Mouse (Mus musculus) forebrain, embryonic 11.5 days (tissue): ENCODE data around the gene Rtp4. TPM values are rescaled to one million over a fixed set of nuclear protein-coding genes. Genes with fewer than 3 reads are reported as not detected.

Experiments
- ATAC-seq: fragments of 200-750 bp; cut with Nextera tagmentation; replicated peaks from 2 replicates; pipeline ENCODE4 v1.8.0; 2017; ENCODE audit warnings: moderate TSS enrichment; ENCODE audit not compliant: low FRiP score
- DNase-seq: peaks from one replicate; pipeline ENCODE4 v3.0.0-alpha.2; 2017; ENCODE audit warnings: low spot score
- H3K27ac ChIP-seq: fragments of 300-500 bp; sonication (generic); 2 replicates; pipeline ENCODE4 v1.5.1; 2014; ENCODE audit warnings: low read depth, low read length
- H3K27me3 ChIP-seq: fragments of 300-500 bp; sonication (generic); 2 replicates; pipeline ENCODE4 v1.6.1; 2014; ENCODE audit warnings: mild to moderate bottlenecking, low read length, mixed read lengths; ENCODE audit not compliant: control insufficient read depth, insufficient read depth
- H3K36me3 ChIP-seq: fragments of 300-500 bp; sonication (generic); 2 replicates; pipeline ENCODE4 v1.6.1; 2014; ENCODE audit warnings: mild to moderate bottlenecking, low read length, moderate library complexity, mixed read lengths; ENCODE audit not compliant: control insufficient read depth, insufficient read depth
- H3K4me1 ChIP-seq: fragments of 300-500 bp; sonication (generic); replicated peaks from 2 replicates; pipeline ENCODE4 v1.6.1; 2014; ENCODE audit warnings: low read length, mixed read lengths; ENCODE audit not compliant: control insufficient read depth, insufficient read depth
- H3K4me2 ChIP-seq: fragments of 300-500 bp; sonication (generic); 2 replicates; pipeline ENCODE4 v1.6.1; 2014; ENCODE audit warnings: low read depth, mild to moderate bottlenecking, low read length, moderate library complexity, mixed read lengths; ENCODE audit not compliant: severe bottlenecking
- H3K4me3 ChIP-seq: fragments of 300-500 bp; sonication (generic); 2 replicates; pipeline ENCODE4 v1.5.1; 2014; ENCODE audit warnings: low read depth, low read length
- H3K9ac ChIP-seq: fragments of 300-500 bp; sonication (generic); 2 replicates; pipeline ENCODE4 v1.6.1; 2014; ENCODE audit warnings: low read length
- H3K9me3 ChIP-seq: fragments of 300-500 bp; sonication (generic); 2 replicates; pipeline ENCODE4 v1.6.1; 2016; ENCODE audit warnings: low read length, mixed read lengths; ENCODE audit not compliant: control insufficient read depth
- WGBS: fragments of 180-500 bp; shearing (Covaris S2); extraction: QIAGEN DNeasy Blood & Tissue Kit; methylation state at CpG from one replicate; pipeline ENCODE4 v1.1.7; 2014; 5-methylcytosine and 5-hydroxymethylcytosine counted together
- polyA plus RNA-seq: library from polyadenylated mRNA; unstranded; fragments of >200 nt; fragmentation: Nextera tagmentation; extraction: Ambion mirVana; gene quantifications from 2 replicates; pipeline ENCODE4 v1.2.1, GENCODE M21; 2014

Rtp4 gene
- polyA plus RNA-seq, 1 experiment from 2014 or later, result 2.2 TPM

DNA sequence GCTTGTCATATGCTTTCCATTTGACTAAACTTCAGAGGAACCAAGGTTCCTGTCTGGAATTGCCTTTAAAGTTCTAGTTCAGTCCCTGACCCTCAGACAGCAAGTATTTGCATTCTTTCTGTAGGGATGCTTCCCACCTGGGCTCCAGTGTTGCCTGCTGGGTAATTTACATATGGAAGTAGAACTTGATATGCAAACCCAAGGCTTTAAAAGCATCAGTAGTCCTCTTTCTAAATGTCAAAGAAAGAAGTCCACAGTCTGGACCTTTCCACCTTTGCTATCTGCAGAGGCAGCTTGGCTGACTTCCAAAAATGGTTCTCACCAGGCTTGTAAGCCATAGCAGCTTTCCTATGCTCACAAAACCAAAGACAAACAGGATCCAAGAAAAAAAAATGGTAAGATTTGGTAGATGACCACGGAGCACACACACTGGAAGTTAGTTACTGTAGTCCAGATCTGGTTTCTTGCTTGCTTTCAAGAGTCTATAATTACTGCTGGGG lies 87.9 kb downstream of the Rtp4 start:
- H3K4me1 ChIP-seq, result 0 out of 2 replicates have a peak, but pooled peaks cover 3% of the 10 kb centered on the region
- WGBS, result 53% methylated on average over 1 of the region's 1 CpGs
- ATAC-seq, result no peak

DNA sequence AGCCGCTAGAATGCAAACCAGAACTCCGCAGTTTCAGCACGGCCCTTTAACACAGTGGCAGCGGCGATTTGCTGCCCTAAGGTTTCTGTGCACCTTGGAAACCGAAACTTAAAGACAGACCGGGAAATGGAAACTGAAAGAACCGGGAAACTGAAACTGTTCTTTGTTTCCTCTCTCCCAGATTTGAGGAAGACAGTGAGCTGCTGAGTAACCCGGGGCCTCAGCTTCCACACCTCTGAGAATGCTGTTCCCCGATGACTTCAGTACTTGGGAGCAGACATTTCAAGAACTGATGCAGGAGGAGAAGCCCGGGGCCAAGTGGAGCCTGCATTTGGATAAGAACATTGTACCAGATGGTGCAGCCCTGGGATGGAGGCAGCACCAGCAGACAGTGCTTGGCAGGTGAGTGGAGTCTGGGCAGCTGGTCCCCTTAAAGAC lies 89.7 kb downstream of the Rtp4 start:
- no peak overlapping the region for H3K27ac ChIP-seq
- 0 out of 2 replicates have a peak, but pooled peaks cover 3% of the 10 kb centered on the region for H3K4me1 ChIP-seq
- DNase-seq, result no peak
- no peak for ATAC-seq
- H3K9ac ChIP-seq, result peak overlapping the region; percentile 23; the same call in 1 of the 2 replicates
- no peaks in the 10 kb centered on the region for H3K36me3 ChIP-seq
- H3K4me2 ChIP-seq, result 0 out of 2 replicates have a peak overlapping the region, but pooled peaks have one; percentile 24
- H3K4me3 ChIP-seq, result no peak overlapping the region
- no peaks in the 10 kb centered on the region for H3K9me3 ChIP-seq
- WGBS, result 45% methylated on average over 11 of the region's 11 CpGs
- no peaks in the 10 kb centered on the region for H3K27me3 ChIP-seq

More for the DNA sequence above, 87.9 kb downstream of the Rtp4 start:
- H3K27ac ChIP-seq, result no peak overlapping the region
- no peaks in the 10 kb centered on the region for H3K9me3 ChIP-seq
- H3K36me3 ChIP-seq, result no peaks in the 10 kb centered on the region
- no peak overlapping the region for H3K4me3 ChIP-seq
- DNase-seq, result no peak
- H3K9ac ChIP-seq, result no peak overlapping the region
- H3K27me3 ChIP-seq, result no peaks in the 10 kb centered on the region
- H3K4me2 ChIP-seq, result no peak overlapping the region

DNA sequence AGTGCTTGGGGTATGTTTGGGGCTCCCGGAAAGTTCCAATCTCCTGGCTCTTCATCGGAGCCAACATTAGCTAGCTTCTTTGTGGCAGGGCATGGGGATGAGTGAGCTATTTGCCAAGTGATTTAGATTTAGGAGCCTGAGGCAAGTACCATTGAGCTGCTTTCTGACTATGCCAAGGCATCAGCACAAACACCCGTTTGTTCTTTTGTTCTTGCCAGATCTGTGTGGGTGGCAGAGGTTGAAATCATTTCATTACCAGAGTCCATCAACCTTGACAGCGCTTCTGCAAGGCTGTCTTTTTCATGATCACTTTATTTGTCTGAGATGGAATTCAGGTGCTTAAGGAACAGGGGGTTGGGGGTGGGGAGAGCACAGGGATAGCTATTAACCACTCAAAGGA lies 104.1 kb downstream of the Rtp4 start:
- Histone ChIP-seq H3K9ac (no peak overlapping the region), H3K27me3 (no peaks in the 10 kb centered on the region), H3K36me3 (no peaks in the 10 kb centered on the region), H3K4me2 (no peak overlapping the region), H3K9me3 (no peaks in the 10 kb centered on the region), H3K27ac (no peak overlapping the region), H3K4me3 (no peak overlapping the region), H3K4me1 (no peaks in the 10 kb centered on the region)
- no peak for DNase-seq
- WGBS, result 63% methylated on average over 4 of the region's 4 CpGs
- no peak for ATAC-seq

DNA sequence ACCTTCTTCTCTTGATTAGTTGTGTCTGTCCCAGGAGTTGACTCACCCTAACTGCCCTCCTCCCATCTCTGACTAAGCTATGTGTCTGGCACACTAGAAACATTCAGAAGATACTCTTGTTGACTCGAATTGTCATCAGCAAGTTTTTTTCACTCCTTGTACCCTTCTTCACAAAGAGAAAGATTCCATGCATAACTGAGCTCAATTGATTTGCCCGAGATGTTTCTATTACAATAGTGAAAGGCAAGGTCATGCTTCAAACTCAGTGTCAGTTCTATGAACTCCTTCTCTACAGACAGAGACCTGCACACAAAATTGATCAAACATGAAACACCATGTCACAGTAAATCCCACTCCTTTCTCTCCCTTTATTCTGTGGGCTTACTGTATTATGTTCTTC lies 111.4 kb downstream of the Rtp4 start:
- no peak overlapping the region for H3K4me3 ChIP-seq

DNA sequence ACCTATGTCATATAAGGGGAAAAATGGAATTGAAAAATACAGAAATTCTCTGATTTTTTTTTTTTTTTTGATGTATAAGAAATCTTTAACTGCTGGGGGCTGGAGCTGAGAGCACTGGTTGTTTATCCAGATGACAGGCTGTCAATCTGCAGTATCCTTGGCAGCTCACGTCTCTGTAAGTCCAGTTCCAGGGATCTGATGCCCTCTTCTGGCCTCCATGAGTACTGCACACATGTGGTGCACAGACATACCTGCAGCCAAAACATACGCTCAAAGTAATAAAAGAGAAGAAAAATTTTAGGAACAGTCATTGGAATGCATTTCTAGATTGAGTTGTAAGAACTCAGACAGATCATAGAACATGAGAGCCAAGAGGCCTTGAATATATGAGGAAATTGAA lies 112.6 kb downstream of the Rtp4 start:
- Histone ChIP-seq H3K9ac (no peak overlapping the region), H3K9me3 (no peaks in the 10 kb centered on the region), H3K4me1 (no peaks in the 10 kb centered on the region), H3K4me2 (no peak overlapping the region), H3K36me3 (no peaks in the 10 kb centered on the region), H3K27ac (no peak overlapping the region), H3K27me3 (no peaks in the 10 kb centered on the region), H3K4me3 (no peak overlapping the region)
- ATAC-seq, result no peak
- WGBS, result 66% methylated on average over 2 of the region's 2 CpGs
- no peak for DNase-seq

More for the DNA sequence above, 111.4 kb downstream of the Rtp4 start:
- Histone ChIP-seq H3K9me3 (no peaks in the 10 kb centered on the region), H3K9ac (no peak overlapping the region), H3K27me3 (no peaks in the 10 kb centered on the region), H3K27ac (no peak overlapping the region), H3K4me2 (no peak overlapping the region), H3K36me3 (no peaks in the 10 kb centered on the region), H3K4me1 (no peaks in the 10 kb centered on the region)
- DNase-seq, result no peak
- 79% methylated on average over 2 of the region's 2 CpGs for WGBS
- no peak for ATAC-seq

DNA sequence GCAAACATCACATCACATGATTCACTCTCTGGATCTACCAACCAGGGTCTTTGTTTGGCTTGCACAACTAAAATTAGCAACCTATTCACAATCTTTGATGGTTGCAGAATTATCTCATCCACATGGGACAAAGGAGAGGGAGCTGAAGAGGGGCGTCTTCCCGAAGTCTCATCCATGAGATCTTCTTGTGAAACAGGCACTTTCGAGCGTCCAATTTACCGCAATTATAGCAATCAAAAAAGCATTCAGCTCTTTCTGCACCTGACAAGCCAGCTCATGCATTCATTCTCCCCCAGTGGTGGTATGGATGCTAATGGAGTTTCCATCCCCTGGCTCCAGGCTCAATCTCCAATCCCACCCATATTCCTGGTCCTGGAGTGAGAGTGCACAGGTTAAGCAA lies 132.9 kb downstream of the Rtp4 start:
- DNase-seq, result no peak
- 82% methylated on average over 5 of the region's 5 CpGs for WGBS
- no peak for ATAC-seq
- H3K9me3 ChIP-seq, result no peaks in the 10 kb centered on the region
- no peak overlapping the region for H3K4me2 ChIP-seq
- no peaks in the 10 kb centered on the region for H3K27me3 ChIP-seq
- H3K4me3 ChIP-seq, result no peak overlapping the region
- H3K27ac ChIP-seq, result no peak overlapping the region
- H3K9ac ChIP-seq, result no peak overlapping the region
- H3K4me1 ChIP-seq, result no peaks in the 10 kb centered on the region
- no peaks in the 10 kb centered on the region for H3K36me3 ChIP-seq

DNA sequence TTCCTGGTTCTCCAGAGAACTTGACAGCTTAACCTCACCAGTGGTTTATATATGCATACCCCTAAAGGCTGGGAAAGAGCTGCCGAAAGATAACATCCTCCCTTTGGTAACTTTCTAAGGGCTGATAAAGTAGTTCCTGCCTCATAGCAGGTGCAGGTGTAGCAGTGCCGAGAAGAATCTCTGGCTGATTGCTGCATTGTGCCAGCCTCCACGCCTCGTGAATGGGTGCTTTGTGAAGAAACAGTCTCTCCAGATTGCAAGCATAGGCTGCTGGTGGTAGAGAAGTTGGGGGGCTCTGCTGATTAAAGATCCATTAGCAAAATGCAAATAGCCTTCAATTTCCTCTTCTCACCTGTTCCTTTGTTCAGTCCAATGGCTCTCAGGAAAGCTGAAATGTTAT lies 133.4 kb downstream of the Rtp4 start:
- H3K4me1 ChIP-seq, result no peaks in the 10 kb centered on the region
- no peak overlapping the region for H3K27ac ChIP-seq
- no peaks in the 10 kb centered on the region for H3K27me3 ChIP-seq
- H3K4me3 ChIP-seq, result no peak overlapping the region
- H3K9me3 ChIP-seq, result no peaks in the 10 kb centered on the region
- H3K4me2 ChIP-seq, result no peak overlapping the region
- 76% methylated on average over 4 of the region's 4 CpGs for WGBS
- H3K9ac ChIP-seq, result no peak overlapping the region
- H3K36me3 ChIP-seq, result no peaks in the 10 kb centered on the region
- DNase-seq, result no peak
- ATAC-seq, result no peak

DNA sequence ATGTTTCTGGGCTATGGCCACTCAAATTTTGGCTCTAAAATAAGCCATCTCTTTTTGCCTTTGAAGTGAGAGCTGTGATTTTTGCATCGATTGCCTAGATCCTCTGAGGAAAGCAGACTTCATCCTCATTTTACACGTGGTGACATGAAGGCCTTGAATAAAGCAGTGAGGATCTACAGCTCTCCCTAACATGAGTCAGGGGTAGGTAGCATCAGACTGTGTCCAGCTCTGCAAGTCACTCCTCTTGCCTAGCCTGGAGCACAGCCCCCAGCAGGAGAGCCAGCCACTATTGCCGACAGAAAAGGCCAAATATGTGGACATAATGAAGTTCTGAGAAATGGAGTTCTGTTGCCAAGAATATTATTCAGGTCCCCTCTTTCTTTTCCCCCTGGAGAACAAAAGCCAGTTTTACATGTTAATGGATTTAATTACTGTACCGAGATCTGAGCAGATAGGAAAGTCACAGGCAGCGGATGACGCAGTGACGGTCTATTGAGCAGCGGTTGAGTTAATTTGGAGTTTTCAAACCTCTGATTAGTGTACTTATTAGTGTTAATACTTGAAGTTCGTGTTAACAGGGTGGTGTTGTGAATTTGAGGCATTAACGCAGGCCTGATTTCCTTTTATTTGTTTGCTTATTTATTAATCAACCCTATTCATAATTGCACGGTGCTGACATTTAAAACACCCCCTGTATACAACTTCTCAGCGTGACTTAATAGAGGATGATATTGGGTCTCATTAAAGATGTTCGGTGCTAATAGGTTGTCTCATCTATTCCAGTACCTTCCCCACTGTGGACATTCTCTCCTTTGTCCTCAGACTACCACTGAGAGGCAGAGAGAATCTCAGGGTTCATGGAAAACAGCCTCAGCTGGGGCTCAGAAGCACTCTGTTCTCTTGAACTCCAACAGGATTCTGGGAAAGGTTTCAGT lies 139.8 kb downstream of the Rtp4 start:
- no peak overlapping the region for H3K4me2 ChIP-seq
- 65% methylated on average over 13 of the region's 13 CpGs for WGBS
- ATAC-seq, result peak; percentile 53

More for the DNA sequence above, 139.8 kb downstream of the Rtp4 start:
- Histone ChIP-seq H3K36me3 (no peaks in the 10 kb centered on the region), H3K4me1 (no peaks in the 10 kb centered on the region), H3K27ac (no peak overlapping the region), H3K27me3 (no peaks in the 10 kb centered on the region), H3K4me3 (no peak overlapping the region), H3K9me3 (no peaks in the 10 kb centered on the region), H3K9ac (no peak overlapping the region)
- no peak for DNase-seq
